Mouse (Mus musculus) frontal cortex, postnatal 10 days (tissue): ENCODE measurements at regions not wholly inside any gene's neighbourhood (a gene's known extent, or its start where the extent isn't known, plus 50 kb on each side); places are given as distances from the start of the nearest gene placed in this dataset.
"Not testable (repeated sequence)": the region's sequence is repeated elsewhere in the genome, so short reads cannot be mapped to it uniquely, and the experiment has no call there.

Source experiments
- DNase-seq, 2 experiments: peaks; one replicate each; pipeline ENCODE4 v3.0.0; 2022; ENCODE audit warnings: low spot score in 2 of 2, mixed read lengths in 1 of 2

DNA sequence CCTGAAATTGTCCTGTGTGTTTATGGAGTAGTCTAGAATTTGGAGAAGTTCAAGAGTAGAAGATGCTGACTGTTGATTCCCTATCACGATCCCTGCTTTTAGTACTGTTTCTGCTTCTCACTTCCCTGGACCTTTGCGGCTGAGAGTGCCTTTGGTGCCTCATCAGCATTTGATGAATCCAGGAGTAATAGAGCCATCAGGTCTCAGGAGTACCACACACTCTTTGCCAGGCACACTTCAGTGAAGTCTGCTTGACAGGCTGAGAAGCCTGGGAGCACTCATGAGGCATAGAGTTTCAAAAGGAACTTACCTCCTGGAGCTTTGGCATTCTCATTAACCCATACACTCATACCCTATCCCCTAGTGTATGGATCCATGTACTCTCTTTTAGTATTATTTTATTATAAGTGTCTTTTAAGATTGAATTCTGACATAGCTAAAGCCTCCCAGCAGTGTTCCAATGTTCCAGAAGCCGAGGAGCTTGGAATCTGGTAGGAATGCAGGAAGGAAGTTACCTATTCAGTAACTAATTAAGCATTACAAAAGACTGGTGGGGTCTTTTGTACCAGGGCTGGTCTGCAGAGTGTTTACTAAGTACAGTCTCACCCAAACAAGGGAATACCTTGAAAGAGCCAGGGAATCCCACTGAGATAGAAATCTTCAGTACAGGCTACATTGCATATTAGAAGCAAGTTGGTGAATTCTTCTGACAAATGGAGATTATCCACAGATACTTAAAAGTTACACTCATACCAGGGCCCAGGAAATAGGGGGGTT is 139.7 kb downstream of the Tex13c3 start:
- DNase-seq, result not testable (repeated sequence)

DNA sequence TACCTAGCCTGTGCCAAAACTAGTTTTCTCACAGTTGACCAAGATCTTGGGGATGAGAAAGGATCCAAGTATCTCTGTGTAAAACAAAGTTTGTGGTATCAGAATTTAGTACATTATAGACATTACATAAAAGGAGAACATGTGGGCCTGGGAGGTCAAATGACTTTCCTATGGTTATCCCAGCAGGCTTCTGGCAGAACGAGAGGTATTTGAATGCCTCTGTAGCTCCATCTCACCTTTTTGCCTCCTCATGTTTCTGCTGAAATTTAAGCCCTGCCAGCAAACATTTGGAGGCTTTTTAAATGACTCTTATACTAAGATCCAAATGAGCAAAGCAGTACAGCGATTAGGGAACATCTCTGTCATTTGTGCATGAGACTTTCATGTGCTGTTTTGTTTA is 167.8 kb downstream of the Tex13c3 start:
- no peak for DNase-seq

DNA sequence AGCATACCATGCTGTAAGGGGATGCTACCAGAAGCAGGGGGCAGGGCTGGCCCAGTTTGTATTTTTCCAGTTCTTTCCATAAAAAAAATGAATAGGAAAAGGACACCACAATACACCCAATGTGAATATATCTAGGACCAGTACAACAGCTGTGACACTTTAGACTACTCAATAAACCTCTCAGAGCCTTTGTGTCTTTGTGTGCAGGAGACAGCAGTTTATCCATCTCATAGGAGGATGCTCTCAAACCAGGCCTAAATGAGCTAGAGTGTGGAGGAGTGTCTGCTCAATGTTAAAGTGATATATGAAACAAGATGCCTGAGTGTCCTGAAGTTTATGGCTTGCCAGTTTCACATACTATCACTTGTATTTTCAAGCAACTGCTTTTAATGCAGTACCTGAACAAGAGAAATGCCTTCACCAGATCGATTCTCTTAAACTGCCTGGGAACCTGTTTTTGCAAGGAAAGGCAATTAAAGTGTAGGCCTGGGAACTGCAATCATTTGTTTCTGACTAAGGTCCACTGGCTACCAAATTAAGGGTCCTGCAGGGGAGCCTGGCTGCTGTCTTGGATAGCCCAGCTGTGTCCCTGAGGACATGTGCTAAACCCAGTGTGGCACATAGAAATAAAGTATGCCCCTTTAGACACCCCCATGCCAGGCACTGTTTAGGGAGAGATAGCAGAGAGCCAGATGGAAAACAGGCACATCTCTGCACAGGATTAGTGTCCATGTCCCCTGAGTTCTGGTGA is 169.1 kb downstream of the Tex13c3 start:
- no peak for DNase-seq

DNA sequence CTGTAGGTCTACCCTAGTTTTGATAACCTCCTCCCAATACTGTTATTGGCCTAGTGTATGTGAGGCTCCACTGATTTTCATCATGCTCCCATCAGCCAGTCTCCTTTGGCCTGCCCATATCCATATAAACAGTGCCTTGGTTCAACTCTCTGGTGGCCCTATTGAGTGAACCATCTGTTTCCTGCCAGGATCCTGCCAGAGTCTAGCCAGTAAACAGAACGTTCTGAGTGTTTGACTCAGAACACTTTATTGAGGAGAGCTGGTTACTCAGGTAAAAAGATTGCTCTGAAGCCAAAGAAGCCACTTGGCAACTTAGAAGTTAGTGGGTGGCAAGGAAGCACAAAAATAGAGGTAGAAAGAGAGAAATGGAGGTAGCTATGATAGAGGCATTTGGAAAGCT is 169.7 kb downstream of the Tex13c3 start:
- DNase-seq, result no peak

DNA sequence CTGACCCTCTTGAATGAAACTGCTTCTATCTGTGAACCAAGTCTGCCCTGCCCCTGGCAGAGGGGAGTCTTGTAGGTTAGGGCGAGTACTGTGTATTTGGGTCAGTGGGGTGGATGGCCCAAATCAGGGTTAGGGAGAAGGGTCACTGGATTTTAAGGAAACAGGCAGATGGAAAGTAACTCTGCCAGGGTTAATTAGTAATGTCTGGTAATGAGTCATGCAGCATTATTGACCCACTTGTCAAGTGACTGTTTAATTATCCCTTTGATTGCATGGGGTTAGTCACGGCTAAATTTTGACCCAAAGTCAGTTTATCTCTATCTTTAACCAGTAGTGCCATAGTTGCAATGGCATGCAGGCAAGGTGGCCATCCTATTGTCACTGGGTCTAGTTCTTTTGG is 192.9 kb downstream of the Tex13c3 start:
- DNase-seq, result no peak

DNA sequence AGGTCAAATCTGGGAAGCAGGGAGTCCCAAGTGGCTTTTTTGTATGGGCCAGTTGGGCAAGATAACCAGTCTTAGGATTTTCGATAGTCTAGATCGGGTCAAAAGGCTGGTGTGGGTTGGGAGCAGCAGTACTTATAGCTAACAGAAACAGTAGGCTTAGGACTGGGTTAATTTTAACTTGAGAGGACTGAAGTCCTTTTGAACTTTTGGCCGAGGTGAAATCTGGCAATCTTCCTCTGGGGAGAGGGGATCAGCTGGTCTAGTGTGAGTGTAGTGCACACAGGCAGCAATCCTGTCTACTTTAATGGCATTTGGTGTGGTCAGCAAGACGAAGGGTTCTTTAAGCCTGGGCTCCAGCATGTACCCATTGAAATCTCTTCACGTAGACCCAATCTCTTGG is 194.7 kb downstream of the Tex13c3 start:
- no peak for DNase-seq

DNA sequence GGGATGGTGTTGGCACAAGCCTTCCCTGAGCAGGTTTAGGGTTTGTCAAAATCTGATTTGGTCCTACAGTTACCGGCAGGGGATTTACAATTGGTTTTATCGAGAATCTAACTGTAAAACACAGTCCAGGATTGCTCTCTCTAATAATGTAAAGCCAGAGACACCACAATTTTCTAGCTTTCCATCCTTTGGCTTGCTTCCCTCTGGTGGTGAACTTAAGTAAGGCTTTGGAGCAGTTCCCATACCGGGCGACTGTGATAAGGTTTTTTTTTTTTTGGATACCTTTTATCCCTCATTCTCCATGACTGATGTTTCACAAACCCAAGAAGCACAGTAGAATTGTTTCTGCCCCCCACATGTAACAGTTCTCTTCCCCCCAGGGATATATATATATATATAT is 195.3 kb downstream of the Tex13c3 start:
- DNase-seq, result no peak

DNA sequence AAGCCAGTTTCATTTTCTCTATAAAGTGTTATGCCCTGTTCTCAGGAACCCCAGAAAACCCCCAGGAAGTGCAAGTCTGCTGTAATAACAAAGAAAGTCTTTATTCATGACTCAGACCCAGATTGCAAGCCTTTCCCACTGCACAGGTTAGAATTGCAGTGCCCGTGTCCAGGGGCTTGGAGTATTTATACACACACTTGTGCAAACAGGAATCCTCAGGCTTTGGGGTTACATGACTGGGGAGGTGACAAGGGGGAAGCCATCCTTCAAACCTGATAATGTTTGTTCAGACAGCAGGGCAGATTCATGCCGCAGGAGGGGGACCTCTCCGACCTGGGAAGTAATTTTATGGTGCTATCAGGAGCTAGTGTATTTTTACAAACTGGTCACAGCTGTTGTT is 198.0 kb downstream of the Tex13c3 start:
- no peak for DNase-seq

DNA sequence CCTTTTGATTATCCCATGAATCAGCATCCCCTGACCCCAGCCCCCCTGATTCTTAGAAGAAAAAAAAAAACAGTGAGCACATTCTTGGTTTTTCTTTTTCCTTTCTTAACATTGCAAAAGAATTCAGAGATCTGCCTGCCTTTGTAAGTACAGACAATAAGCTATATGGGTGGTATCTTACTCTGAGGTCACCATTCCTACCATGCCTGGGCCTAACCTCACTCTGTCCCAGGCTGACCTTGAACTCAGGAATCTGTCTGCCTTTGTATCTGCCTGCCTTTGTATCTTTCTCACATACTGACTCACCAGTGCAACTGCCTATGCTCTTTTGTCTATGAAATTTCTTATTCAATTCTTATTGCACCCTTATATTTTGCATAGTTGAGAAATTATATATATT is 216.9 kb downstream of the Tex13c3 start:
- no peak for DNase-seq

DNA sequence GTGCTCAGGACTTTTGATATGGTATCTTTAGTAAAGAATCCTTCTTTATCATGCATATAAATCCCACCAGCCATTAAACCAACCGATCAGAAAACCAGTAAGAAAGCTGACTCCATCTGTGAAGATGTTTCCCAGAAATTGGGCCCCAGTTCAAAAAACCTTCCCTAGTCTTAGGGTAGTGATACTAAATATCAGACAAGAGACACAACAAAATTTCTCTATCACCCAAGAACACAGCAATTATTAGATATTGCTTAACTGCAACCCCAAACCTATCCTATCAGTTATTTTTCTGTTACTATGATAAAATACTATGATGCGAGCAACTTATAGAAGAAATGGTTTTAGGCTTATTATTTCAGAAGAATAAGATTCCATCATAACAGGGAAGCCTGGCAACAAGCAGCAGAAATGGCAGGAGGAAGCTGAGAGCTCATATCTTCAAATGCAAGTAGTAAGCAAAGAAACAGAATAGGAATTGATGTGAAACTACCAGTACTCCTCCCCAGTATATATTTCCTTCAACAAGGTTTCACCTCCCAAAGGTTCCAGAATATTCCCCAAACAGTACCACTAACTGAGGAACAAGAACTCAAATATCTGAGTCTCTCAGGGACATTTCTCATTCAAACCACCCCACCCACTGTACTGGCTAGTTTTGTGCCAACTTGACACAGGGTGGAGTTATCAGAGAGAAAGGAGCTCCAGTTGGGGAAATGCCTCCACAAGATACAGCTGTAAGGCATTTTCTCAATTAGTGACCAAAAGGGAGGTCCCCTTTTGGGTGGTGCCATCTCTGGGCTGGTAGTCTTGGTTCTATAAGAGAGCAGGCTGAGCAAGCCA is 234.1 kb downstream of the Tex13c3 start:
- DNase-seq, result no peak

DNA sequence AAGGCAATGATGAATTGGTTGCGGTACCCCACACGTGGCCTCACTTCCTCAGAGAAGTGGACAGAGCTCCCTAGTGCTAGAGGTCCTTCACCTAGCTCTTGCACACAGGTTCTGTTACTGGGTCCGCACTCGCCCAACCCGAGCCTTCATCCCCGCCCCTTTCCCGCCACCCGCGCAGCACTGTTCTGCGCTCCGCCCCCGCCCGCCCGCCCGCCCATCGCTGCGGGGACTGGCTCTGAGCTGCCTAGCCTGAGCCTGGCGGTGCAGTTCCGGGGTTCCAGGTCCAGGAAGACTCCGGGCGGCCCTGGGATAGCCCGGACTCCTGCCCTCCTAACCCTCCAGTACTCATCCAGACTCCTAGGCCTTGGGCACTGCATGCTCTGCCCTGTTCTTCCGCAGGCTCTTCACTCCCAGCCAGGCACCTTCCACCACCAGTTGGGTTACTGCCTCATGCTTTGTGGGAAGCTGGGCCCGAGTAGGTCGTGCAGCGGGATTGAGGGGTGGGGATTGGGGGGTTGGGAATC is 243.3 kb downstream of the Tex13c3 start:
- DNase-seq, result peak in 1 of 2 experiments; percentile 27

DNA sequence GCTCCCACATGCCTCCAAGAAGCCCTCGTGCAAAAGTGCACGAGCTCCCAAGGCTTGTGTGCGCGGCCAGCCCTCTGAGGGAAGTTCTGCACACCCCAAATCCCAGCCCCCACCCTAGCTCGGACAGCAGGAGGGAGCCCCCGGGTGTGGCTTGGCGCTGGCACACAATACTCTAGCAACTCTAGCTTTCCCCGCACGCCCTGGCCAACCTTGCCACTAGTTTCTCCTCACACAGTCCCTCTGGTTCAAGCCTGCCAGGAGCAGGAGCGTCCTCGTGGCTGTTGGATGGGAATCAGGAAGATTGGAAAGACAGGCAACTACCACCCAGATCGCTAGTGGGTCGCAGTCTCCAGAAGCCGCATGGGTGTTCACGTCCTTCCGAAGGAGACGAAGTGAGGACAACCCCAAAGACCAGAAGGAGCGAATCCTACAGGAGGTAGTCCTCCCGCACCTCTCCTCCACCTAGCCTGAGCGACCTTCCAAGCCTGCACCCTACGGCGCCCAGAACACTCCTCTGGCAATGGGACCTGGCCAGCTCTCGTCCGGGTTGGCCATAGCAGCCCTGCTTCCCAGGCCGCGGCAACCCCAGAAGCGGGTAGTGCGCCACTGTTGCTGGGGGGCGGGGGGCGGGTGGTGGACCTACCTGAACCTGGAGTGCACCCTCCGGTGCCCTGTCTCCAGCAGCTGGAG is 243.9 kb downstream of the Tex13c3 start:
- peak; percentile 4 to 11 for DNase-seq

DNA sequence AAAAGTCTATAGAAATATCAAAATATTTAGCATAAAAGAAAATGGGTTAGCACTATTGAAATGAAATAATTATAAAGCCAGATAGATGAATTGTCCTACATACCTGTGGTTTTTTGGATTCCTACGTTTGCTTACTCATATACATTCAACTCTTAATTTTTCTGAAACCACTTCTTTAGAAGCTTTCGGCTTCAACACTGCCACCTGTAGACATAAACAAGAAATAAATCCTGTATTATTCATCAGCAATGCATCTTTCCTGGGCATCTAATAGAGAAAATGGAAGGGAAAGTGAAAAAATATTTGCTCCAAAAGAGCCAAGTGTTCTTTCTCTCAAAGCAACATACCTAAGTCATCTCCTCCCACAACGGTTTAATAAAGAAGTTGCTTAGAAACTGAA is 245.7 kb downstream of the Tex13c3 start:
- DNase-seq, result no peak

DNA sequence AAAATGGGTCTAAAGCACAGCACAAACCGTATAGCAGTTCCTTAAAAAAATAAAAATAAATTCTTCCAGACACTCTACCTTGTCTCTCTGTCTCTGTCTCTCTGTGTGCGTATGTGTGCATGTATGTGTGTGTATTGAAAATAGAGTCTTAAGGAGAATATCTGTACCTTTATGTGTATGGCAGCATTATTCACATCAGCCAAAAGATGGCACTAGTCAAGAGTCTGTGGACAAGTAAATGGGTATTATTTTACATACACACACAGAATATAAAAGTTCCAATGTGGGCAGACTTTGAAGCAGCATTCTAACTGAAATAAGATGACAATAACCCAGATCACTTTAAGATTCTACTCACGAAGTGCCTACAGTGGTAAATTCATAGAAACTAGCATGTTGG is 249.3 kb downstream of the Tex13c3 start:
- DNase-seq, result no peak

DNA sequence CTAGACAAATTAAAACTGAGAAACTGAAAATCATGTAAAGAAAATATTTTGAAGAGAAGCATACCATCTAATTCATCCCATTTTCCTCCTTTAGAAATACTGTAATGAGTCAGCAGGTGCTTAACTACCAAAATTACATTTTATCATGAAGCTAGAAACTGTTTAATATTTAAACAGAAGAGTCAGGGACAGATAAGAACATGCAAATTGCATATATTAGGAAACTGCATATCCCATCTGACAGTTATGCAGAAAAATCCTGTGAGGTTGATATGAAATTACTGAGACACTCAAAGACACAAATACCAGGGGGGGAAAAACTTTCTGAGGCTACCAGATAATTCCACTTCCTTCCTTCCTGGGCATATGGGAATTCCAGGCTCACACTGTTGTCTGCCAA is 257.8 kb downstream of the Tex13c3 start:
- no peak for DNase-seq

DNA sequence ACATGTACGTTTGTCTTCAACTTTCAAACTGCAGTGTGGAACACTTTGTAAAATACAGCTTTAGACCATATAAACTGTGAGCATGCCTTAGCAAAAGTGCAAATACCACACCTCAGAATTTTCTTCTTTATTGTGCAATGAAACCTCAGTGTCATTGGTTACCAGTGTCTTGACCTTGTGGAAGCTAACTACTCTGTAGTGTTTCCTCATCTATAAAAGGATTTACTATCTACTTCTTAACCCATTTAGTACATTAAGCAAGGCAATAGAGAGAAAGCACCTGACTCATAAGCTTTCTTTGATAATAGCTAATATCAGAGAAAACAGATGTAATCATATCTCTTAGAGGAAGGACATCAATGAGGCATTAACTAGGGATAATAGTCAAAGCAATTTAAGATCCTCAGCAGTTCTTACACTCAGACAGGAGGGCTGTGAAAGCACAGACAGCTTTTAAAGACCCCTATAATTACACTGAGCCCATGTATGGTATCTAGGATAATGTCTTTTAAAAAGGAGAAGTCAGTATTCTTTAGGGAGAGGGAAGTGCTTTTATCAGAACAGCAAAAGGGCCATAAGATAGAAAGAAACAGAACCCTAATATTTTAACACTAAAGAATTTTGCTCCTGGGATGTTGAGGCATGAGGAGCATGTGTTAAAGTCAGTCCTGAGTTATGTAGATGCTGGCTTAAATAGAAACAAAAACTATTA is 260.2 kb downstream of the Tex13c3 start:
- no peak for DNase-seq

DNA sequence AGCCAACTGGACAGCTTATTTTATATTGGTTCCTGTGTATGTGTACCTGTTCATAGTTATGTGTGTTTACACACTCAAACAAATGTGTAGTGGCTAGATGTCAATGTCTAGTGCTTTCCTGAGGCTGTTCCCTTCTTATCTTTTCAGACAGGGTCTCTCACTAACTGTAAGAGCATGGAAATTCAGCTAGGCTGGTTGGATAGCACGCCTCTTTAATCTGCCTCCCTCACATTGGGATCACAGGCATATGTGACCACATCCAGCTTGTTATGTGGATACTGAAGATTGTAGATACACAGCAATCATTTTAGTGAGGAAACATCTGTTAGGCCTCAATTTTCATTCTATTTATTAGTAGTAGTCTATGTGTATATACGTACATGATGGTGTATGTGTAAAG is 261.4 kb downstream of the Tex13c3 start:
- DNase-seq, result no peak

DNA sequence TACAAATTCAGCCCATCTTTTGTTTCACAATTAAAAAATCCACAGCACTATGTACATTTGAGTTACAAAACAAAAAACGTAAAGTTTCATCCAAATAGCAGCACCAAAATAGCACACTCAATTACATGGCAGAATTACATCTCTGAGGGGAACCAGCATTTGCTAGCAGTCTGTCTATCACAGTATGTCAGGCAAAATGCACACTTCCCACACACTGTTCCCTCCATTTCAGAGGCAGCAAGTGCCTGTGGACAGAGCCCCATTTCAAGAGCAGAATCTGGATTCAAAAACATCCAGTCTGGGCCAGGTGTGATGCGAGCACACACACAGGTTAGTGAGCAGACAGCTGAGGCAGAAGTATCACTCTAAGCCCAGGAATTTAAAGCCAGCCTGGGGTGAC is 261.8 kb downstream of the Tex13c3 start:
- no peak for DNase-seq

DNA sequence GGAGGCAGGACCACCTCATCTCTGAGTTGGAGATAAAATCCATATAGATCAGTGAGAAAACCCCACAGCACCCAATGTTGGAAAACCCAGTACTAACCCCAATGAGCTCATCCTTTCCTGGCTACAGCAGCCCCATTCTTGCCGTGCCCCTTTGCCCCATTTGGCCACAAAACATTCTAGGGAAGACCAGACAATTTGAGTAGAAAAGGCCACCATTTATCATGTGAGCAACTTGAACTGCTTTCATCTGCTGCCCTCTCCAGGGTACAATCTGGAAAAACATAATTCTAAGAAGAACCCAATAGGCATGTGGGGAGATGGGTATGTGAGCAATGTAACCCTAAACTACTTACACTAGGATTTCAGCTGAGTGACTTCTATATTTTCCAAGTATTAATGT is 274.7 kb downstream of the Tex13c3 start:
- DNase-seq, result no peak

DNA sequence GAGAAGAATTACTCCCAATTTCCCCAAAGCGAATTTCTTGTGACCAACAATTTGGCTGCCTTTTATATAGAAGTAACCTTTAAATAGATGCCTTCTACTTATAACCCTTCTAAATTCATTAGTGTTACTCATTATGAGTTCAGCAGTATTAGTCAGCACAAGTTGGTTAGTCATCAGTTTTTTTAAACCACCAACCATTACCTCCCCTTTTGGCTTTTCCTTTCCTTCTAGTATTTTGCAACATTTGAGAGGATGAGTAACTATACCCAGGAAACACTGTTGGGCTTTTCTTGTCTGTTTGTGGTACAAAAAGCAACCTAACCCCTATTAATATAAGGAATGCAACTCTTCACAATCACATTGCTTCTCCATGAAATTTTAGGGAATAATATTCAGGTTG is 278.6 kb downstream of the Tex13c3 start:
- DNase-seq, result no peak

DNA sequence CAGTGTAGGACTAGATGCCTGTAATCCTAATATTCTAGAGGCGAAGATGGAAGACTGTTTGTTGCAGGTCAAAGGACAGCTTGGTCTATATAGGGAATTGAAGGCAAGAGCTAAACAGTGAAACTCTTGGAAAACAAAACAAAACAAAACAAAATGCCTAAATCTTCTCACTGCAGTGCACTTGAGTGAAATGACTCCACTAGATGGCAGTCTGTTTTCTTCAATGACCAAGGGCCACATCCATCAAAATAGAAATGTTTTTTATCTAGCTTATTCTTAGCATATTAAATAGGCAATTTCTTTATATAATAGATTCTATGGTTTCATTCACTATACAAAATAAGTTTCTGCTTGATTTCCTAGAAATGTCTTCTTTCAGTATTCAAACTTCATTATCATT is 279.7 kb downstream of the Tex13c3 start:
- no peak for DNase-seq
